Mouse (Mus musculus) myocyte (in vitro differentiated cells): ENCODE measurements around the gene Six2.

Experiments used
- POLR2AphosphoS2 ChIP-seq: IDR thresholded peaks from one replicate; pipeline ENCODE4 v1.6.1; 2011; ENCODE audit warnings: low read depth, control low read depth; ENCODE audit not compliant: insufficient read length
- TCF3 ChIP-seq: IDR thresholded peaks from one replicate; pipeline ENCODE4 v1.6.1; 2011; ENCODE audit warnings: low read depth, control low read depth; ENCODE audit not compliant: insufficient read length
- USF1 ChIP-seq: IDR thresholded peaks from one replicate; pipeline ENCODE4 v1.6.1; 2011; ENCODE audit warnings: low read depth, mild to moderate bottlenecking, control low read depth, moderate library complexity

- no peak for TF ChIP-seq USF1
- no peak for TF ChIP-seq TCF3
- TF ChIP-seq POLR2AphosphoS2, result no peak
These were observed 27.7 kb upstream of the Six2 start for GRCm38 (mm10) chr17:85715784-85716183.
